Mouse (Mus musculus) layer of hippocampus, postnatal 36 days (tissue): Measurements from ENCODE around the gene Cntn5. TPM values are rescaled to one million over a fixed set of nuclear protein-coding genes. Genes with fewer than 3 reads are reported as not detected.

Experiments used
- DNase-seq, 2 experiments: peaks; one replicate each; pipeline ENCODE4 v3.0.0; 2022
- total RNA-seq, 2 experiments: library from RNA; stranded (reverse); gene quantifications; 2 replicates each; pipeline ENCODE4 v1.2.3; 2021

The Cntn5 gene
- total RNA-seq, 2 experiments from 2014 or later = 8.7 to 10.1 TPM

- DNase-seq = no peak
These were observed 966.8 kb downstream of the Cntn5 start for GRCm38 (mm10) chr9:9937444-9938436.

- no peak for DNase-seq
These were observed 984.0 kb downstream of the Cntn5 start for GRCm38 (mm10) chr9:9920580-9920979.

GRCm38 (mm10) chr9:9899070-9899469, 1005.5 kb downstream of the Cntn5 start:
- DNase-seq = peak; percentile 65 to 74

- no peak for DNase-seq
These were observed 1018.4 kb downstream of the Cntn5 start for GRCm38 (mm10) chr9:9886210-9886609.

- no peak for DNase-seq
These were observed 1021.7 kb downstream of the Cntn5 start for GRCm38 (mm10) chr9:9882779-9883383.

GRCm38 (mm10) chr9:9872112-9873035, 1032.2 kb downstream of the Cntn5 start:
- no peak for DNase-seq

- no peak for DNase-seq
These were observed 1043.9 kb downstream of the Cntn5 start for GRCm38 (mm10) chr9:9860631-9861030.

- DNase-seq = no peak
These were observed 1045.3 kb downstream of the Cntn5 start for GRCm38 (mm10) chr9:9859323-9859722.

GRCm38 (mm10) chr9:9854791-9855190, 1049.8 kb downstream of the Cntn5 start:
- DNase-seq = no peak

GRCm38 (mm10) chr9:9830231-9830630, 1074.3 kb downstream of the Cntn5 start:
- no peak for DNase-seq

GRCm38 (mm10) chr9:9819963-9820362, 1084.6 kb downstream of the Cntn5 start:
- no peak for DNase-seq

- no peak for DNase-seq
These were observed 1087.1 kb downstream of the Cntn5 start for GRCm38 (mm10) chr9:9817477-9817876.

GRCm38 (mm10) chr9:9799546-9799945, 1105.0 kb downstream of the Cntn5 start:
- no peak for DNase-seq

- DNase-seq = no peak
These were observed 1120.9 kb downstream of the Cntn5 start for GRCm38 (mm10) chr9:9783680-9784079.

- no peak for DNase-seq
These were observed 1123.3 kb downstream of the Cntn5 start for GRCm38 (mm10) chr9:9781157-9781884.

- DNase-seq = no peak
These were observed 1124.9 kb downstream of the Cntn5 start for GRCm38 (mm10) chr9:9779646-9780045.

GRCm38 (mm10) chr9:9770777-9771176, 1133.8 kb downstream of the Cntn5 start:
- no peak for DNase-seq

- no peak for DNase-seq
These were observed 1134.9 kb downstream of the Cntn5 start for GRCm38 (mm10) chr9:9769659-9770058.

- DNase-seq = no peak
These were observed 1186.4 kb downstream of the Cntn5 start for GRCm38 (mm10) chr9:9718145-9718544.

GRCm38 (mm10) chr9:9708671-9709070, 1195.9 kb downstream of the Cntn5 start:
- no peak for DNase-seq

- DNase-seq = no peak
These were observed 1196.8 kb downstream of the Cntn5 start for GRCm38 (mm10) chr9:9707766-9708165.

GRCm38 (mm10) chr9:9705180-9705579, 1199.4 kb downstream of the Cntn5 start:
- no peak for DNase-seq
